Comparison of ENCODE assay signal across 10 mouse cellular contexts in genomic region chr2:27703852-27704640, GRCm38 (mm10). TPM values are rescaled to one million over a fixed set of nuclear protein-coding genes. Genes with fewer than 3 reads are reported as not detected.
DNase-seq lines count a peak whose midpoint lies in the region; ATAC-seq and TF ChIP-seq lines count a peak whose summit lies in the region.
"Had no signal": no experiment of that assay in that cellular context is flagged by ENCODE, and none has a peak within 500 bp of the region (broad histone marks: within the 10 kb centered on the region; RNA-seq: fewer than 3 reads in every experiment).

No protein-coding gene starts in this region.

- H3K4me3 ChIP-seq in kidney, adult 2 months (ENCODE audit: insufficient read depth, low read depth, low read length) = no peak overlapping the region
- H3K4me3 ChIP-seq in embryonic facial prominence, embryonic 15.5 days (replicated peaks) = no peak overlapping the region
- H3K4me3 ChIP-seq in intestine, postnatal 0 days (ENCODE audit: low read depth, low read length) = no peak overlapping the region
- no peak overlapping the region for H3K4me3 ChIP-seq in forebrain, embryonic 12.5 days (replicated peaks)

- no peak overlapping the region for H3K9ac ChIP-seq in embryonic facial prominence, embryonic 15.5 days
- no peak overlapping the region for H3K9ac ChIP-seq in intestine, postnatal 0 days (ENCODE audit: low read depth, low read length)
- H3K9ac ChIP-seq in forebrain, embryonic 12.5 days = no peak overlapping the region

- no peaks in the 10 kb centered on the region for H3K36me3 ChIP-seq in kidney, adult 2 months (ENCODE audit: control insufficient read depth, insufficient read depth, low read length)
- no peaks in the 10 kb centered on the region for H3K36me3 ChIP-seq in embryonic facial prominence, embryonic 15.5 days
- no peaks in the 10 kb centered on the region for H3K36me3 ChIP-seq in intestine, postnatal 0 days (ENCODE audit: control insufficient read depth, insufficient read depth)
- H3K36me3 ChIP-seq in forebrain, embryonic 12.5 days (replicated peaks) = no peaks in the 10 kb centered on the region

- peak; percentile 49 for DNase-seq in kidney, adult 2 months
- DNase-seq in kidney, adult 11 months = no peak
- DNase-seq in naive thymus-derived CD4-positive, alpha-beta T cell, adult 2 months (ENCODE audit: low read depth) = peak; percentile 21
- no peak for DNase-seq in left cerebral cortex, adult 9 months (ENCODE audit: low spot score in 2 of 2)
- no peak for DNase-seq in spleen, adult 12 weeks (ENCODE audit: low spot score)
- DNase-seq: cerebellum, postnatal 25 days; left cerebral cortex, postnatal 4 days had no signal

- no peak overlapping the region for H3K4me2 ChIP-seq in embryonic facial prominence, embryonic 15.5 days (replicated peaks)
- peak overlapping the region; percentile 18 for H3K4me2 ChIP-seq in intestine, postnatal 0 days (replicated peaks; ENCODE audit: low read depth)
- no peak overlapping the region for H3K4me2 ChIP-seq in forebrain, embryonic 12.5 days

- 28% methylated on average over 9 of the region's 9 CpGs for WGBS in kidney, adult 2 months
- WGBS in embryonic facial prominence, embryonic 15.5 days = 50% methylated on average over 9 of the region's 9 CpGs
- 36% methylated on average over 9 of the region's 9 CpGs for WGBS in intestine, postnatal 0 days
- 77% methylated on average over 9 of the region's 9 CpGs for WGBS in forebrain, embryonic 12.5 days

- no peaks in the 10 kb centered on the region for H3K27me3 ChIP-seq in kidney, adult 2 months (replicated peaks; ENCODE audit: control insufficient read depth, insufficient read depth, low read length)
- no peaks in the 10 kb centered on the region for H3K27me3 ChIP-seq in embryonic facial prominence, embryonic 15.5 days
- no peaks in the 10 kb centered on the region for H3K27me3 ChIP-seq in intestine, postnatal 0 days (replicated peaks; ENCODE audit: control insufficient read depth, insufficient read depth, low read length)
- peaks cover 3% of the 10 kb centered on the region; the same call in 1 of the 2 replicates for H3K27me3 ChIP-seq in forebrain, embryonic 12.5 days

- no peak for TF ChIP-seq POLR2A in kidney, adult 2 months (IDR thresholded peaks at IDR 0.05; ENCODE audit: low read depth, low read length)

- no peaks in the 10 kb centered on the region for H3K9me3 ChIP-seq in embryonic facial prominence, embryonic 15.5 days (replicated peaks)
- H3K9me3 ChIP-seq in intestine, postnatal 0 days (ENCODE audit: control insufficient read depth) = no peaks in the 10 kb centered on the region
- no peaks in the 10 kb centered on the region for H3K9me3 ChIP-seq in forebrain, embryonic 12.5 days

- H3K4me1 ChIP-seq in kidney, adult 2 months (ENCODE audit: control insufficient read depth, insufficient read depth, low read length) = peaks cover 60% of the 10 kb centered on the region
- peaks cover 70% of the 10 kb centered on the region for H3K4me1 ChIP-seq in embryonic facial prominence, embryonic 15.5 days
- H3K4me1 ChIP-seq in intestine, postnatal 0 days (replicated peaks; ENCODE audit: control insufficient read depth, insufficient read depth, low read length) = peaks cover 21% of the 10 kb centered on the region
- peaks cover 58% of the 10 kb centered on the region for H3K4me1 ChIP-seq in forebrain, embryonic 12.5 days

- TF ChIP-seq CTCF in kidney, adult 2 months (conservative IDR thresholded peaks at IDR 0.05; ENCODE audit: insufficient read depth, insufficient read length, low read depth, low read length) = 0 out of 2 replicates have a peak, but pooled peaks have one; percentile 10
- peak; percentile 50 for TF ChIP-seq CTCF in intestine, postnatal 0 days (IDR thresholded peaks at IDR 0.05; ENCODE audit: low read depth)

- no peak for ATAC-seq in embryonic facial prominence, embryonic 15.5 days (ENCODE audit: insufficient number of reproducible peaks, low FRiP score, low TSS enrichment, low read depth)
- ATAC-seq in intestine, postnatal 0 days = peak; percentile 90
- no peak for ATAC-seq in forebrain, embryonic 12.5 days (ENCODE audit: low FRiP score)

- H3K27ac ChIP-seq in kidney, adult 2 months (ENCODE audit: insufficient read depth, low read depth, low read length) = peak overlapping the region; percentile 18; the same call in 1 of the 2 replicates
- H3K27ac ChIP-seq in embryonic facial prominence, embryonic 15.5 days (replicated peaks) = peak overlapping the region; percentile 71
- H3K27ac ChIP-seq in intestine, postnatal 0 days (ENCODE audit: low read depth, low read length) = peak overlapping the region; percentile 73
- H3K27ac ChIP-seq in forebrain, embryonic 12.5 days = no peak overlapping the region

RNA-seq across cellular contexts. Expression of gene Rxra, which starts 27.8 kb away (rescaled TPM):
- polyA plus RNA-seq in kidney, adult 2 months (2012; rRNA removed) = 94.8 and 107 TPM in 2 replicates
- 18.7 and 22.4 TPM in 2 replicates for polyA plus RNA-seq in embryonic facial prominence, embryonic 15.5 days (2015; fragmentation: Nextera tagmentation; extraction: Ambion mirVana)
- polyA plus RNA-seq in intestine, postnatal 0 days (2015; fragmentation: Nextera tagmentation; extraction: Ambion mirVana) = 9.0 and 10.2 TPM in 2 replicates
- polyA plus RNA-seq in forebrain, embryonic 12.5 days (2016; fragmentation: Nextera tagmentation; extraction: Ambion mirVana) = 6.7 and 7.8 TPM in 2 replicates

Comparison
In these comparisons a context has a peak if more than half of its experiments do, and no peak if none do; other contexts are left out.
1. DNase-seq: peak in kidney, adult 2 months (single experiment) and naive thymus-derived CD4-positive, alpha-beta T cell, adult 2 months (single experiment); none in kidney, adult 11 months (single experiment), left cerebral cortex, adult 9 months (0 of 2) and spleen, adult 12 weeks (single experiment).